ENCODE assay signal across 20 mouse cellular contexts in genomic region chr6:109879145-109879544, GRCm38 (mm10).
"Had no signal": no experiment of that assay in that cellular context is flagged by ENCODE, and none has a peak within 500 bp of the region (broad histone marks: within the 10 kb centered on the region; RNA-seq: fewer than 3 reads in every experiment).

No protein-coding gene starts in this region.

- H3K9ac ChIP-seq: kidney, embryonic 15.5 days; liver, embryonic 13.5 days; midbrain, embryonic 15.5 days; neural tube, embryonic 12.5 days; neural tube, embryonic 15.5 days; stomach, embryonic 15.5 days had no signal

- H3K9me3 ChIP-seq: kidney, embryonic 15.5 days; liver, embryonic 13.5 days; midbrain, embryonic 15.5 days; neural tube, embryonic 12.5 days; neural tube, embryonic 15.5 days; stomach, embryonic 15.5 days had no signal

- H3K4me2 ChIP-seq: kidney, embryonic 15.5 days; liver, embryonic 13.5 days; midbrain, embryonic 11.5 days; midbrain, embryonic 15.5 days; neural tube, embryonic 12.5 days; neural tube, embryonic 15.5 days; stomach, embryonic 15.5 days had no signal

- H3K4me1 ChIP-seq: kidney, embryonic 15.5 days; liver, embryonic 13.5 days; midbrain, embryonic 15.5 days; neural tube, embryonic 12.5 days; neural tube, embryonic 15.5 days; stomach, embryonic 15.5 days had no signal

- H3K4me3 ChIP-seq: kidney, embryonic 15.5 days; left cerebral cortex, adult 2 months; liver, embryonic 13.5 days; midbrain, embryonic 15.5 days; neural tube, embryonic 12.5 days; neural tube, embryonic 15.5 days; stomach, embryonic 15.5 days had no signal

- ATAC-seq: midbrain, embryonic 15.5 days had no signal

- H3K27ac ChIP-seq: kidney, embryonic 15.5 days; left cerebral cortex, adult 2 months; liver, embryonic 13.5 days; midbrain, embryonic 15.5 days; neural tube, embryonic 12.5 days; neural tube, embryonic 15.5 days; stomach, embryonic 15.5 days had no signal

- DNase-seq: kidney, adult 11 months; kidney, adult 8-10 months; kidney, postnatal 10 days; kidney, postnatal 36 days; liver, embryonic 13.5 days; lung, adult 2 months; lung, postnatal 14 days; lung, postnatal 4 days; right cerebral cortex, adult 18-20 months; right cerebral cortex, postnatal 14 days; right cerebral cortex, postnatal 4 days; thymus, adult 18-20 months; thymus, postnatal 36 days had no signal

- H3K36me3 ChIP-seq: kidney, embryonic 15.5 days; liver, embryonic 13.5 days; midbrain, embryonic 15.5 days; neural tube, embryonic 12.5 days; neural tube, embryonic 15.5 days; stomach, embryonic 15.5 days had no signal

- H3K27me3 ChIP-seq: kidney, embryonic 15.5 days; liver, embryonic 13.5 days; midbrain, embryonic 15.5 days; neural tube, embryonic 12.5 days; neural tube, embryonic 15.5 days; stomach, embryonic 15.5 days had no signal
